Mouse (Mus musculus) liver, embryonic 12.5 days (tissue): ENCODE measurements at regions not wholly inside any gene's neighbourhood (a gene's known extent, or its start where the extent isn't known, plus 50 kb on each side); places are given as distances from the start of the nearest gene placed in this dataset.

Experiments used
- ATAC-seq: fragments of 200-750 bp; cut with Nextera tagmentation; 2 replicates; pipeline ENCODE4 v1.8.0; 2017; ENCODE audit warnings: moderate number of reproducible peaks, mild to moderate bottlenecking, moderate library complexity
- H3K27ac ChIP-seq: fragments of 300-500 bp; sonication (generic); 2 replicates; pipeline ENCODE4 v1.5.1; 2016; ENCODE audit warnings: mild to moderate bottlenecking
- H3K27me3 ChIP-seq: fragments of 300-500 bp; sonication (generic); replicated peaks from 2 replicates; pipeline ENCODE4 v1.6.1; 2016; ENCODE audit warnings: mild to moderate bottlenecking, moderate library complexity
- H3K36me3 ChIP-seq: fragments of 300-500 bp; sonication (generic); 2 replicates; pipeline ENCODE4 v1.6.1; 2016; ENCODE audit warnings: mild to moderate bottlenecking, moderate library complexity
- H3K4me1 ChIP-seq: fragments of 300-500 bp; sonication (generic); 2 replicates; pipeline ENCODE4 v1.6.1; 2016
- H3K4me2 ChIP-seq: fragments of 300-500 bp; sonication (generic); 2 replicates; pipeline ENCODE4 v1.6.1; 2016; ENCODE audit warnings: mild to moderate bottlenecking, moderate library complexity
- H3K4me3 ChIP-seq: fragments of 300-500 bp; sonication (generic); 2 replicates; pipeline ENCODE4 v1.5.1; 2016; ENCODE audit warnings: mild to moderate bottlenecking, moderate library complexity
- H3K9ac ChIP-seq: fragments of 300-500 bp; sonication (generic); 2 replicates; pipeline ENCODE4 v1.6.1; 2016; ENCODE audit warnings: mild to moderate bottlenecking, moderate library complexity
- H3K9me3 ChIP-seq: fragments of 300-500 bp; sonication (generic); replicated peaks from 2 replicates; pipeline ENCODE4 v1.6.1; 2016; ENCODE audit warnings: mild to moderate bottlenecking, moderate library complexity
- WGBS: fragments of 180-500 bp; shearing (Covaris S2); methylation state at CpG from one replicate; pipeline ENCODE4 v1.1.7; 2016; ENCODE audit not compliant: insufficient replicate concordance; 5-methylcytosine and 5-hydroxymethylcytosine counted together

DNA sequence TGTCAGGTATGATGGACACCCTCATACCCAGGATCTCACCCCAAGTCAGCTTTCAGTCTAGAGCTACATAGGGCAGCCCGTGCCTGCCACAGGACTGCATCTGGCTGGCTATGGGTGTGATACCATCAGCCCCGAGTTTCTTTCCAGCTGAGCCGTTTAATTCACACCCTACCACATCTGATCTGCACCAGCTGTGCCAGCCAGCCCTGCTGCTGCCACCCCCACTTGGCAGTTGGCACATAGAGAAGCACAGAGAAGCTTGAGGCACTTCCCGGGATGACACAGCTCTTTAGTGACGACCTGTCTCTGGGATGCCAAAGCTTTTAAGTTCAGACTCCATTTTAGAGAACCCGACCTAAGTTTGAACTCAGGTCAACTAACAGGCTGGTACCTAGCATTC is 51.8 kb upstream of the Zdhhc25 start:
- Histone ChIP-seq H3K27ac (no peak overlapping the region), H3K27me3 (no peaks in the 10 kb centered on the region), H3K4me1 (no peaks in the 10 kb centered on the region), H3K36me3 (no peaks in the 10 kb centered on the region), H3K9me3 (no peaks in the 10 kb centered on the region), H3K4me3 (no peak overlapping the region), H3K9ac (no peak overlapping the region), H3K4me2 (no peak overlapping the region)
- WGBS: 51% methylated on average over 6 of the region's 6 CpGs
- ATAC-seq: no peak
